Mouse (Mus musculus) E14TG2a.4 (cell line): ENCODE measurements around the gene Apopt1.

Experiments used
- H3K27me3 ChIP-seq: 2 replicates; pipeline ENCODE4 v1.6.1; 2014; ENCODE audit warnings: low read length, control low read depth; ENCODE audit not compliant: insufficient read depth
- H3K36me3 ChIP-seq: 2 replicates; pipeline ENCODE4 v1.6.1; 2014; ENCODE audit warnings: low read length, control low read depth; ENCODE audit not compliant: insufficient read depth
- H3K4me1 ChIP-seq: replicated peaks from 2 replicates; pipeline ENCODE4 v1.6.1; 2014; ENCODE audit warnings: low read depth, low read length, control low read depth
- H3K4me3 ChIP-seq: replicated peaks from 2 replicates; pipeline ENCODE4 v1.5.1; 2014; ENCODE audit warnings: mild to moderate bottlenecking, low read length
- H3K9me3 ChIP-seq: 2 replicates; pipeline ENCODE4 v1.6.1; 2014; ENCODE audit warnings: low read length, control low read depth
- CTCF ChIP-seq: conservative IDR thresholded peaks from 2 replicates; pipeline ENCODE4 v1.5.1; 2014; ENCODE audit warnings: low read length
- NANOG ChIP-seq: IDR thresholded peaks from 2 replicates; pipeline ENCODE4 v1.6.1; 2014; ENCODE audit warnings: borderline replicate concordance, low read length, mixed read lengths
- POU5F1 ChIP-seq: IDR thresholded peaks from 2 replicates; pipeline ENCODE4 v1.6.1; 2014; ENCODE audit warnings: low read length, borderline replicate concordance

Apopt1 gene

DNA sequence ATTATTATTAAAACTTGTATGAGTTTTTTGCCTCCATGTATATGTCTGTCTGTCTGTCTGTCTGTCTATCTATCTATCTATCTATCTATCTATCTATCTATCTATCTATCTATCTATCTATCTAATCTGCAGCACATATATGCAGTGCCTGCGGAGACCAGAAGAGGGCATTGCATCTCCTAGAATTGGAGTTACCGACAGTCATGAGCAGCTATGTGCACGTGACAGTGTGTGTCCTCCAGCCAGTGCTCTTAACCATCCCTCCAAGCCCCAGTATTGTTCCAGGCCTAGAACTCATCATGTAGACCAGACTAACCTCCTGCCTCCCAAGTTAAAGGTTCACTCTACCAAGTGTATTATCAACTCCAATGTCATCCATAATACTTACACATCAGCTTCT, 25.7 kb downstream of the Apopt1 start:
- H3K4me1 ChIP-seq: peaks cover 22% of the 10 kb centered on the region
- TF ChIP-seq CTCF (peak; percentile 38), NANOG (no peak)
- H3K36me3 ChIP-seq: peaks cover 6% of the 10 kb centered on the region; the same call in 1 of the 2 replicates
- no peaks in the 10 kb centered on the region for H3K9me3 ChIP-seq
- no peaks in the 10 kb centered on the region for H3K27me3 ChIP-seq
- H3K4me3 ChIP-seq: no peak overlapping the region

DNA sequence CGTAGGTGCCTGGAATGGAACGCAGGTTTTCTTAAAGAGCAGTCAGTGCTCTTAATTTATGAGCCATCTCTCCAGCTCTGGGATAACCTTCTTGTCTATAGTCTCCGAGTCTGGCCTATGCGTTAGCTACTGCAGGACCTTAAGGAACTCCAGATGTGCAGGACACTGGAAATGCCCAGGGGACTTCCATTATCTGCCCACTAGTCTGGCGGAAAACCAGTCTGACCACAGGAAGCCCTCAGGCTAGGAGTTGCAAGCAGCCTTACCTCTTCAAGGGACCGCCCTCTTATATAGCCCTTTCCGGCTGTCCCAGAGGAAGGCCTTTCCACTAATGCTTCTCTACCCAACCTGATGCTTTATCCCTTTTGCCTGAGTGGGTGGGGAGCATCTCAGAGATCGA, 28.3 kb downstream of the Apopt1 start:
- H3K4me1 ChIP-seq: peaks cover 42% of the 10 kb centered on the region
- no peaks in the 10 kb centered on the region for H3K36me3 ChIP-seq
- H3K27me3 ChIP-seq: no peaks in the 10 kb centered on the region
- no peaks in the 10 kb centered on the region for H3K9me3 ChIP-seq
- H3K4me3 ChIP-seq: no peak overlapping the region
- TF ChIP-seq NANOG (no peak), POU5F1 (no peak), CTCF (no peak)

DNA sequence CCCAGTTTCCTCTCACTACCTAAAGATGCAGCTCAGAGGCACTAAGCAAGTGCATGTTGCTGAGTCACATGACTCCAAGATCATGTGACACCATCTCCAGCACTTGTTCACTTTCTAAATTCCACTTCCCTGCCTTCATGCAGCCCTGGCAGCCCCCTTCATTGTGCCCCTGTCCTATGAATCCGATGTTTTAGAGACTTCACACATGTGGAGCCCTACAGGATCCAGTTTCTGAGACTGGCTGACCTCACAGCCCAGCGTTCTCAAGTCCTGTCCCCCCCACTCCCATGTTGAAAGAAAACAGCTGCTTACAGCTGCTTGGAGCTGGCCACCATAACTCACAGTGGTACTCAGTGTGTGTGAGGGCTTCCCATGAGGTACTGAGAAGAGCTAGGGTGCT, 30.4 kb downstream of the Apopt1 start:
- peaks cover 47% of the 10 kb centered on the region for H3K4me1 ChIP-seq
- H3K36me3 ChIP-seq: no peaks in the 10 kb centered on the region
- TF ChIP-seq POU5F1 (no peak), NANOG (no peak), CTCF (no peak)
- no peaks in the 10 kb centered on the region for H3K27me3 ChIP-seq
- H3K4me3 ChIP-seq: no peak overlapping the region
- no peaks in the 10 kb centered on the region for H3K9me3 ChIP-seq

DNA sequence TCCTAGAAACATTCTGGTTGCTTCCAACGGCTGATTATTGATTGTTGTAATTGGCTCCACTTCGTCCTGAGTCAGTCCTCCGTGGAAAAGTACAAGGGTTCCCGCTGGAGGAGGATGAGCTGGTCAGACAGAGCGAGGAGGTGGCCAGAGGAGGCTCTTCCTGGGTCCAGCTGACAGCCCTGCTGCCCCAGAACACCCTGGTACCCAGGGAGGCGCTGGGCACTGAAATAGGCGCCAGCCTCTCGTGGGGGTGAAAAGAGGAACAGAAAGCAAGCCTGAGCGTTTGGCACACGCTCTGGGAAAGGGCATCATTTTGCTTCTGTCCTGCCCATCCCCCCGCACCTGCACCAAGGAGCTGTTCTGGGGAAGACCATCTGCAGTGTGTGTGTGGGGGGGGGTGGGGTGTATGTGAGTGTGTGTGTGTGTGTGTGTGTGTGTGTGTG, 30.9 kb downstream of the Apopt1 start:
- H3K36me3 ChIP-seq: no peaks in the 10 kb centered on the region

DNA sequence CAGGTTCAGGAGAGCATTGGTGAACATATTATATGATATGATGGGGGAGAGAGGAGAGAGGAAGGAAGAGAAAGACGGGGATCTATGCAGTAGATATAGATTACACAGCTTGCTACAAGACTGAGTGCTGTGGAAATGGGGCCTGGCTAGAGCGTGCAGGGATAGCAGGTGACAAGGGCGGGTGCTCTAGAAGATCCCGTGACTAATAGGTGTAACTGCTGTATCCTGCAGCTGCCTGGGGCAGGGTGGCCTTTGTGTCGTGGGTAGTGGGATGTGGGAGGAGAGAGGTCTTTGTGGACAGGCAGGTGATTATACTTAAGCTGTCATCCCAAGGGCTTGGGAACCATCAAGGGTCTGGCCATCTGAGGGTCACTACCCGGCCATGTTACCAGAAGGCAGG, 32.2 kb downstream of the Apopt1 start:
- Histone ChIP-seq H3K27me3 (no peaks in the 10 kb centered on the region), H3K4me3 (no peak overlapping the region), H3K36me3 (no peaks in the 10 kb centered on the region), H3K9me3 (no peaks in the 10 kb centered on the region), H3K4me1 (peaks cover 41% of the 10 kb centered on the region)
- TF ChIP-seq CTCF (no peak), NANOG (no peak), POU5F1 (no peak)

More for the DNA sequence above, 30.9 kb downstream of the Apopt1 start:
- Histone ChIP-seq H3K4me1 (peaks cover 49% of the 10 kb centered on the region), H3K4me3 (no peak overlapping the region), H3K9me3 (no peaks in the 10 kb centered on the region), H3K27me3 (no peaks in the 10 kb centered on the region)
- TF ChIP-seq NANOG (no peak), POU5F1 (no peak)

DNA sequence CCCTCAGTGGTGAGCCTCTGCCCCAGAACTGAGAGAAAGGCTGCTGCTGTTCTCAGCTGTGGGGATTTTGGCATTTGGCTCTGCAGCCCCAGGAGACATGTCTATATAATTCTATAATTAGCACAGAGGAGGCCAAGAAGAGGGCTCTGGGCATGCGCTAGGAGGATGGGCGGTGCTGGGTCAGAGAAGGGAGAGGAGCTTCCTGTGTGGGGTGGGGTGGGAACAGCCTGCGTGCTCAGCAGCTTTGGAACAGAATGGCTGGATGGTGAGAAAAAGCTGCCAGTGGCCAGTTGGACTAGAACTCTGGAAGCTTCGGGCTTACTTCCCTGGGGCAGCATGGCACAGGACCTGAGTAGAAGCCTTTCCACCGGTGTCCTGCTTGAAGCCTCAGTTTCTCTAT, 33.0 kb downstream of the Apopt1 start:
- H3K27me3 ChIP-seq: no peaks in the 10 kb centered on the region
- peaks cover 41% of the 10 kb centered on the region for H3K4me1 ChIP-seq
- H3K4me3 ChIP-seq: no peak overlapping the region
- no peaks in the 10 kb centered on the region for H3K36me3 ChIP-seq
- no peak for TF ChIP-seq POU5F1
- TF ChIP-seq CTCF: no peak
- H3K9me3 ChIP-seq: no peaks in the 10 kb centered on the region

DNA sequence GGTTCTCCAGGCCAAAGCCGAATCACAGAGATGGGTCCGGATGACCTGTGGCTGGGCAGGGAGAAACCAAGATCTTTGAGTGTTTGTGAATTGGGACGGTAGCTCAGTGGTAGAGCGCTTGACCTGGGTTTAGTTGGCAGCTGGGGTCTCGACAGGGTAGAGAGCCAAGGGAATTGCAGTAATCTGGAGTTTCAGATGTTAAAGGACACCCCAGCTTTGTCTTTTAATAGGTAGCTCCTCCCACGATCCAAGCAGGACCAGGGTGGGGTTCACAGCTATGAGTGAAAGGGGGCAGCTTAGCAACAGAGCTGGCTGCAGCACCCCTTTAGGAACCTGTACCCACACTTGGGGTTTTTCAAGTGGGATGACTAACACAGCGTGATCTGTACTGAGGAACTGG, 34.4 kb downstream of the Apopt1 start:
- H3K4me3 ChIP-seq: no peak overlapping the region
- H3K9me3 ChIP-seq: no peaks in the 10 kb centered on the region
- peaks cover 39% of the 10 kb centered on the region for H3K4me1 ChIP-seq
- no peaks in the 10 kb centered on the region for H3K27me3 ChIP-seq
- no peak for TF ChIP-seq POU5F1
- no peak for TF ChIP-seq CTCF
- no peak for TF ChIP-seq NANOG
- no peaks in the 10 kb centered on the region for H3K36me3 ChIP-seq

DNA sequence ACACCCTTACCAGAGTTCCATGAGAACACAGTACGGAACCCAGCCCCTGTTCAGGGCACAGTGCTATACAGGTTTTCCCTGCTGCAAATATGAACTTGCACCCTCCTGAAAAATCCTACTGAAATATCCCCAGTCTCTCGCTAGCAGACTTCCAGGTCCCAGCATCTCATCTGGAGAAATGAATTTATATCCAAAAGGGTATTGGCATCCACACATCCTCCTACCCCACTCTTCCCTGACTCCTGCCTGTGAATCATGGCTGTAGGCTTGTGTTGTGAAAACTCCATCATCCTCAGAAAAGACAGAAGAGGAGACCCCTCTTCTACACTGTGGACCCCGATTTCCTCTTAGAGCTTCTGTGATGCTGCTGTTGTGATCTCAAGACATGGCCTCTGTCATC, 37.7 kb downstream of the Apopt1 start:
- Histone ChIP-seq H3K4me1 (peaks cover 32% of the 10 kb centered on the region), H3K36me3 (no peaks in the 10 kb centered on the region), H3K4me3 (no peak overlapping the region), H3K9me3 (no peaks in the 10 kb centered on the region), H3K27me3 (peaks cover 8% of the 10 kb centered on the region)
- TF ChIP-seq CTCF: no peak
- TF ChIP-seq POU5F1: no peak

DNA sequence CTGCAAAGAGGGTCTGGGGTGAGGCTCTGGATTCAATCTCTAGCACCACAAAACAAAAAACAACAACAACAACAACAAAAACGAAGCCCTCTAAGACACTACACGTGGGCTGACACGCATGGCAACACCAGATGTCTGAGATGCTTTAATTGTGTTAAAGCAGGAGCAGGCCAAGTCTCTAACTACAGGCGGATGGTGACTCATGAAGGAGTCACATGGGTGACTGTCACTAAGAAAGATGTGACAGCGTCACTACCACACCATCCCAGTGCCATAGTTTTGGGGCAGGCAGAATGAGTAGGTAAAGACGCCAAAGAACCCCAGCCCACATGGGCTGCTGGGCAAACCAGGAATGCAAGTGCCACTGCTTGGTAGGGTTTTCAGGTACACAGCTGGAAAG, 39.4 kb downstream of the Apopt1 start:
- no peak for TF ChIP-seq POU5F1
- no peak for TF ChIP-seq NANOG
- Histone ChIP-seq H3K9me3 (no peaks in the 10 kb centered on the region), H3K4me3 (no peak overlapping the region)

DNA sequence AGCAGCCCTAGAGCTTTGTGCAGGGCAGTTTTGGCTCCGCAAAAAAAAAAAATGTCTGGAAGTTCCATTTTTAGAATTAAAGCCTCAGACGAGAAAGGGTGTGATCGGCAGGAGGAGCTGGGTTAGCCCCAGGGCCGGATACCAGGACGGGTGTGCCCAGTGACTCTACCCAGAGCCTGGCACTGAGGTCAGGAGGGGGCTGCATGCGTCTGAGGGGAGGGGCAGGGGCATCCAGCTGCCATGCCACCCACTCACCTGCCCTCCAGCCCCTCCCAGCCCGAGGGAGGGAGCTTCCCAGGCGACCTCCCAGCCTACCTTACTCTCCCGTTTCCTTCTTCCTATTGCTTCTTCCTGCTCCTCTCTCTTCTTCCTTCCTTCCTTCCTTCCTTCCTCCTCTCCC, 40.3 kb downstream of the Apopt1 start:
- no peaks in the 10 kb centered on the region for H3K36me3 ChIP-seq
- no peak overlapping the region for H3K4me3 ChIP-seq
- TF ChIP-seq NANOG (no peak), POU5F1 (no peak), CTCF (no peak)

More for the DNA sequence above, 39.4 kb downstream of the Apopt1 start:
- H3K36me3 ChIP-seq: no peaks in the 10 kb centered on the region
- H3K4me1 ChIP-seq: peaks cover 22% of the 10 kb centered on the region
- peaks cover 15% of the 10 kb centered on the region for H3K27me3 ChIP-seq

More for the DNA sequence above, 40.3 kb downstream of the Apopt1 start:
- Histone ChIP-seq H3K4me1 (peaks cover 28% of the 10 kb centered on the region), H3K27me3 (peaks cover 23% of the 10 kb centered on the region), H3K9me3 (no peaks in the 10 kb centered on the region)
